Mouse (Mus musculus) neural tube, embryonic 14.5 days (tissue): ENCODE data around the gene Iqub. TPM values are rescaled to one million over a fixed set of nuclear protein-coding genes. Genes with fewer than 3 reads are reported as not detected.

ENCODE experiments used
- ATAC-seq: fragments of 200-750 bp; cut with Nextera tagmentation; 2 replicates; pipeline ENCODE4 v1.8.0; 2017; ENCODE audit warnings: low read depth, mild to moderate bottlenecking, moderate TSS enrichment, moderate library complexity
- H3K27ac ChIP-seq: fragments of 300-500 bp; sonication (generic); 2 replicates; pipeline ENCODE4 v1.5.1; 2014; ENCODE audit warnings: low read depth, mild to moderate bottlenecking, control low read depth, low read length, moderate library complexity, mixed read lengths
- H3K27me3 ChIP-seq: fragments of 300-500 bp; sonication (generic); 2 replicates; pipeline ENCODE4 v1.6.1; 2014; ENCODE audit warnings: low read length; ENCODE audit not compliant: control insufficient read depth, insufficient read depth
- H3K36me3 ChIP-seq: fragments of 300-500 bp; sonication (generic); 2 replicates; pipeline ENCODE4 v1.6.1; 2014; ENCODE audit warnings: low read length, mixed read lengths; ENCODE audit not compliant: control insufficient read depth, insufficient read depth
- H3K4me1 ChIP-seq: fragments of 300-500 bp; sonication (generic); 2 replicates; pipeline ENCODE4 v1.6.1; 2014; ENCODE audit warnings: low read length; ENCODE audit not compliant: control insufficient read depth, insufficient read depth
- H3K4me2 ChIP-seq: fragments of 300-500 bp; sonication (generic); 2 replicates; pipeline ENCODE4 v1.6.1; 2014; ENCODE audit warnings: mild to moderate bottlenecking, low read depth, low read length, control low read depth
- H3K4me3 ChIP-seq: fragments of 300-500 bp; sonication (generic); 2 replicates; pipeline ENCODE4 v1.5.1; 2014; ENCODE audit warnings: low read depth, low read length, control low read depth, mixed read lengths
- H3K9ac ChIP-seq: fragments of 300-500 bp; sonication (generic); replicated peaks from 2 replicates; pipeline ENCODE4 v1.6.1; 2014; ENCODE audit warnings: low read depth, mild to moderate bottlenecking, control low read depth, low read length, mixed read lengths
- H3K9me3 ChIP-seq: fragments of 300-500 bp; sonication (generic); 2 replicates; pipeline ENCODE4 v1.6.1; 2016; ENCODE audit warnings: low read length; ENCODE audit not compliant: control insufficient read depth
- WGBS: fragments of 180-500 bp; shearing (Covaris S2); extraction: QIAGEN DNeasy Blood & Tissue Kit; methylation state at CpG from one replicate; pipeline ENCODE4 v1.1.7; 2014; 5-methylcytosine and 5-hydroxymethylcytosine counted together
- polyA plus RNA-seq: library from polyadenylated mRNA; unstranded; fragments of >200 nt; fragmentation: Nextera tagmentation; extraction: Ambion mirVana; gene quantifications from 2 replicates; pipeline ENCODE4 v1.2.1, GENCODE M21; 2014

The Iqub gene
- polyA plus RNA-seq, 1 experiment from 2014 or later = 1.6 TPM

GRCm38 (mm10) chr6:24415500-24415899, 99.4 kb downstream of the Iqub start:
- H3K9ac ChIP-seq = no peak overlapping the region
- H3K27me3 ChIP-seq = no peaks in the 10 kb centered on the region
- H3K4me2 ChIP-seq = no peak overlapping the region
- H3K4me3 ChIP-seq = no peak overlapping the region
- no peaks in the 10 kb centered on the region for H3K4me1 ChIP-seq
- H3K27ac ChIP-seq = no peak overlapping the region
- ATAC-seq = no peak
- no peaks in the 10 kb centered on the region for H3K36me3 ChIP-seq
- H3K9me3 ChIP-seq = no peaks in the 10 kb centered on the region
- WGBS = 93% methylated on average over 1 of the region's 1 CpGs

GRCm38 (mm10) chr6:24408573-24409427, 106.1 kb downstream of the Iqub start:
- no peak overlapping the region for H3K4me3 ChIP-seq

GRCm38 (mm10) chr6:24407743-24408142, 107.1 kb downstream of the Iqub start:
- 77% methylated on average over 3 of the region's 3 CpGs for WGBS
- no peak overlapping the region for H3K4me3 ChIP-seq
- no peaks in the 10 kb centered on the region for H3K36me3 ChIP-seq
- H3K4me1 ChIP-seq = no peaks in the 10 kb centered on the region
- H3K27me3 ChIP-seq = no peaks in the 10 kb centered on the region
- no peak overlapping the region for H3K9ac ChIP-seq
- ATAC-seq = no peak
- H3K9me3 ChIP-seq = no peaks in the 10 kb centered on the region
- no peak overlapping the region for H3K4me2 ChIP-seq
- no peak overlapping the region for H3K27ac ChIP-seq

More at GRCm38 (mm10) chr6:24408573-24409427, 106.1 kb downstream of the Iqub start:
- Histone ChIP-seq H3K4me2 (no peak overlapping the region), H3K27me3 (no peaks in the 10 kb centered on the region), H3K9ac (no peak overlapping the region), H3K9me3 (no peaks in the 10 kb centered on the region), H3K27ac (no peak overlapping the region), H3K4me1 (no peaks in the 10 kb centered on the region), H3K36me3 (no peaks in the 10 kb centered on the region)
- no peak; the same call in 1 of the 2 replicates for ATAC-seq
- WGBS = 67% methylated on average over 11 of the region's 11 CpGs

GRCm38 (mm10) chr6:24397237-24397647, 117.6 kb downstream of the Iqub start:
- no peak for ATAC-seq
- no peak overlapping the region for H3K27ac ChIP-seq
- H3K4me3 ChIP-seq = no peak overlapping the region
- H3K9ac ChIP-seq = no peak overlapping the region
- no peaks in the 10 kb centered on the region for H3K36me3 ChIP-seq
- WGBS = 88% methylated on average over 4 of the region's 4 CpGs
- no peaks in the 10 kb centered on the region for H3K4me1 ChIP-seq
- H3K4me2 ChIP-seq = no peak overlapping the region
- H3K9me3 ChIP-seq = no peaks in the 10 kb centered on the region
- no peaks in the 10 kb centered on the region for H3K27me3 ChIP-seq

Other genes with a start within 250 kb of the Iqub start
- 452 and 485 TPM in 2 replicates for gene Ndufa5, start 12.9 kb upstream of the Iqub start, polyA plus RNA-seq
- gene Asb15, start 13.1 kb upstream of the Iqub start, polyA plus RNA-seq = not detected in 2 replicates
- not detected in 2 replicates for gene Lmod2, start 82.7 kb upstream of the Iqub start, polyA plus RNA-seq
- 53.4 and 53.6 TPM in 2 replicates for gene Wasl, start 149.9 kb upstream of the Iqub start, polyA plus RNA-seq
- not detected in 2 replicates for gene Hyal6, start 218.2 kb upstream of the Iqub start, polyA plus RNA-seq
- not detected in 2 replicates for gene Hyal4, start 233.3 kb upstream of the Iqub start, polyA plus RNA-seq